Mouse (Mus musculus): ENCODE results near the gene Elovl6.

The Elovl6 gene

DNA sequence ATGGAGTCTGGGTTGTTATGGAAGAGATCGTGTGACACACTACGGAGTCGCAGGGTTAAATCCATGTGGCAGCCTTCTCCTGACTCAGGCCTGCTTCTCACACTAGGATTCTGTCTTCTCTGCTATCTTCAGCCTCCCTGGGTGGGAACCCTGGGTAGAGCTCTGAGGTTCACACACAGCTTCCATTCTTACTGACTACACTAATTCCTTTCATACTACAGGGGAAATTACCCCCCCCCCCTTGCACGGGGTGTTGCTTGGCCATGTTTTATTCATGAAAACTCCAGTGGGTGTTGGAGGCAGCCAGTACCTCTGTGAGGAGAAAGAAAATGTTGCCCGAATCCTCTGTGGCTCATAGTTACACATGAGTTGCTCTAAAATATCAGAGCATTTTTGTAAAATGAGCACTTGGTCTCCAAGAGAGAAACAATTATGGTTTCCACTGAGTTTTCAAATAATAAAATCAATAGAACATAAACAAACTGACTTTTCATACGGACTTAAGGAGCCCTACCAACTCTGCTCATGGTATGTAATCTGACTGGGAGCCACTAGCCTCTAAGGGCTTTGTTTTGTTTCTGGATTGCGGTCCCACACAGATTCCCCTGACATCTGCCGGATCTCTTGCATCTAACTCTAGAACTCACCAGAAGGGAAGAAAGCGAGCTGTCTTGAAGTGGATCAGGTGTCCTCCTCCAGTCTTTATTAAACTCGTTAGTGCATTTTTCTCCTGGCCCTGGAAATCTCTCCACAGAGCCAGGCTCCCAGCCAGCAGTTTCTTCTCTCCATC lies 108.3 kb downstream of the Elovl6 start:
- CTCF ChIA-PET = no interaction called here

DNA sequence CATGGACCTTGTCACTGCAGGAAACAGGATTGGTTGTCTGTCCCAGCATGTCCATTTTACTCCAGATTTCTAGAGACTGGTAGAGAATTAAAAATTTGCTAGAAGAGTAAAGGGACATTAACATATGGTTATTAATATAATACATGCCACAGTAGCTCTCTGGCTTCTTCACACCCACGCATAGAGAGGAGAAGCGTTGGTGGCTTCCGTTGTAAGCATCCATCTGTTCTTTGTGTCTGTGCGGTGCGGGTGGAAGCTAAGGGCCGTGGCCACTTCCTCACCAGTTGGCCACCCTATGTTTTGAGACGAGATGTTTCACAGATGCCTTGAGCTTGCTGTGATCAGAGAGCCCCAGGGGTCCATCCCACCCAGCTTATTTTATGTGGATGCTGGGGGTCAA lies 109.5 kb downstream of the Elovl6 start:
- CTCF ChIA-PET = no interaction called here

DNA sequence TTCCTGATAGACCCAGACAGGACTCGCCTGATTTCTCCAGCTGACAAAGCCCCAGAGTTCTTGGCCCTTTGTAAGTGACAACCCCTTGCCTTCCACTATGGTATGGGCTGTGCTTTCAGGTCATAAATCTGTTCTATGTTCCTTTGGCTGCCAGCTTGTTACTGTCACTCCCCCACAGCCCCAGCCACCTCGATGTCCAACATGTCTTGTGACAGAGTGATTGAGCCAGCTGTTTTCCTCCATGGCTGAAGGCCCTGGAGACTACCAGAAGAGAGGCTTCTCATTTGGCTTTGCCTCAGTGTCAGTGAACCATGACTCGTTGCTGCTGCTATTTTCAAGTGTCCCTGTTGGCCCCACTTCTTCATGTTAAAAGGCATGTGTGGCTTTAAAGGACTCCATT lies 113.3 kb downstream of the Elovl6 start:
- CTCF ChIA-PET = no interaction called here

DNA sequence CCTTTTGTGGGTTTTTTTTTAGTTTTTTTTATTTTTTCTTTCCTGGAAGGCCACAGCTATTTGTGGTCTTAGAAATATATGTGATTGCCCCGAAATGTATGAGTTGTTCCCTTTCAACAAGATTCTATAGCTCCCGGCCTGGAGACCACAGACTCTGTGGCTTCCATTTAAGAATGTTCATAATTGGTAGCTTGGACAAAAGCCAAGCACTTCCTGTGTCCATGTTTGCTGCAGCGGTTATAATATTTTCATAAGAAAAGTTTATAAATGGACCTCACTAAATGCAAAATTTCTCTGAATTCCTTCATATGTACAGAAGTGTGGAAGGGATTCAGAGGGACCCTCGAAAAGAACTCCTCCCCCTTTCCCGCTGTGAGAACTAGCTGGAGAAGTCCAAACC lies 114.6 kb downstream of the Elovl6 start:
- CTCF ChIA-PET = no interaction called here

DNA sequence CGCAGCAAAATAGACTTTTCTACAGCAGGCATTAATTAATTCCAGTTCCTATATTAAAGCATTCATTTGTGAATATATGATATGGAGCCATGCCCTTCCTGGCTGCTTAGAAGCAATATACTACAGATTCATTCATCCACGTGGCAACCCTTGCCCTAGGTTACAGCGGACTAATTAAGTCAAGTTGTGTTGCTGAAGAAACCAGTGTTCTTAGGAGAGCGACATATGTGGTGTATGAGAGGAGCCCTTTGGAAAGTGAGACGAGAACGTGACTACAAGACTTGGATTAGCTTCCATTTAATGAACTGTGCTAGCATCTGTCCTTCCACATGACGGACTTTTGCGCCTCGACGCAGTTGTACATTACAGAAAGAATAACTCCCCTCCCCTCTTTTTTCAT lies 115.2 kb downstream of the Elovl6 start:
- CTCF ChIA-PET = no interaction called here

DNA sequence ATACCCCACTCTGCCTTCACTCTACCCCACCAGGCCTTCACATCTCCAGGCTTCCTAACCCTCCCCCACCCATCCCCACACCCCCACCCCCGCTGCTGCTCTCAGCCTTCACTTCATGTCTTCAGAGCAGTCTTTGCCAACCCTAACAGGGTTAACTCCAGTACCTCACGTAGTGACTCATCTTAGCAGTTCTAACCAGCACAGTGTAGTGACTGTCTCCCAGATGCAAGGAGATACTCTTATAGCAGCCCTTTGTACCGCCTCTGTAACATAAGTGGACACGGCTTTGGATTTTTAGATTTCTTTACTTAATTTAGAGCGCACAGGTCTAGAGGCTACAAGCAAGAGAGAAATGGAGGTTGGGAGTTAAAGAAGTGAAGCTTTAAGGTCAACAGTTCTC lies 116.4 kb downstream of the Elovl6 start:
- CTCF ChIA-PET = interaction anchor here (0.5 kb wide), 1 partner anchor 36 kb away, joined by 6 read pairs; no protein-coding TSS in a partner anchor

DNA sequence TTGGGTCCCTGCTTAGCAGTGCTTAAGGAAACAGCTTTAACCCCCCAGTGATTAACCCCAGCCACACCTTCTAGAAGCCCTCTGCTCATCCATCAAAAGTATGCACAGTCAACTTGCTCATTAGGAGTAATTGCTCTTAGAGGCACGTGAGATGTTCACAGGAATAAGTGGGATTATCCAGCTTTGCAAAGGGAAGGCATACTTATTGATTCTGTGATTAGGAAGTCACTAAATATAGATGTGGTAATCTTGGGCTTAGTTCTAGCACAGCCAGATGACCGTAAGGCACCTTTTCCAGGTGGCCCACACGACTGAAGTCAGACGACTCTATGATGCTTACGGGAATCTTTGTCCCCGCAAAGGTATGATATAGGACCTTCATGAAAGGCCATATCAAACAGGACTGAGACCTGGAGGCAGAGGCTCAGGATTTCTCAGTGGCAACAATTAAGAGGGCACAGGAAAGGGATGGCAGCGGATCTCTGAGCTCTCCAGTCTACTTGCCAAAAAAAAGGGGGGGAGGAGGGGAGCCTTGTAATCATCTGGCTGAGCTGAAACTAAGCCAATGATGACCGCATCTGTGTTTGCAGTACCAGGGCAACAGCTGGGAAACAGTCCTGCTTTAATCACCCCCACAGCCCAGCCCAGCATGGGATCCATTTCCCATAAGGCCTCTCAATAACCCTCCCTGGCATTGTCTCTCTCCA lies 117.6 kb downstream of the Elovl6 start:
- CTCF ChIA-PET = no interaction called here

DNA sequence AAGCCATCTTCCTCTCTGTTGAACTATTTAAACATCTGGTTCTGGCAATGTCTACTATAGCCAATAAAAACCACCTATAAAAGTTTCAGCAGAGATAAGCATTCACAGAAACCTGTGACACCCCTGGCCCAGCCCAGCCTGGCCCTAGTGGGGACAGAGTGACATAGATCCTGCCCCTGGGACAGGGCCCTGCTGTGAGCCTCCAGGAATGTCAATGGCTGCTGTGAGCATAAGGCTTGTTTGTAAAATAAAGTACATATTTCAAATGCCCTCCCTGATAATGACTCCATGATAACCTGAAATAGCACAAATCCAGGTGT lies 118.1 kb downstream of the Elovl6 start:
- CTCF ChIA-PET = interaction anchor here (0.6 kb wide), 1 partner anchor 38 kb away, joined by 3 read pairs; no protein-coding TSS in a partner anchor

DNA sequence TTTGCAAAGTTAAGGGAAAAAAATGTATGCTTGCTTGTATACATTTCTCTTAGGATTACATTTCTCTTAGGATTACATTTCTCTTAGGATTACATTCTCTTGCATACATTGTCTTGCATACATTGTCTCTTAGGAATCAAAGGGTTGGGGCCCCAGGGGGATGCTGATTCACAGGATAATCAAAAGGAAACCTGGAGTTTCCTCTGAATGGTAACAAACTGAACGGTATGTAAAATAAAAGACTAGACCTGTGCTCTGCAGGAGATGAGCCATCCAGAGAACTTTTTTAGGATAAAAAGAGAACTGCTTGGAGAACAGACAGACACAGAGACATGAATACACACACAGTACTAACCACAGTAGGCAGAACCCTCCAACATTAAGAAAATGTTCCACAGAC lies 118.8 kb downstream of the Elovl6 start:
- CTCF ChIA-PET = interaction anchor here (0.6 kb wide), 1 partner anchor 37 kb away, joined by 3 read pairs; no protein-coding TSS in a partner anchor

DNA sequence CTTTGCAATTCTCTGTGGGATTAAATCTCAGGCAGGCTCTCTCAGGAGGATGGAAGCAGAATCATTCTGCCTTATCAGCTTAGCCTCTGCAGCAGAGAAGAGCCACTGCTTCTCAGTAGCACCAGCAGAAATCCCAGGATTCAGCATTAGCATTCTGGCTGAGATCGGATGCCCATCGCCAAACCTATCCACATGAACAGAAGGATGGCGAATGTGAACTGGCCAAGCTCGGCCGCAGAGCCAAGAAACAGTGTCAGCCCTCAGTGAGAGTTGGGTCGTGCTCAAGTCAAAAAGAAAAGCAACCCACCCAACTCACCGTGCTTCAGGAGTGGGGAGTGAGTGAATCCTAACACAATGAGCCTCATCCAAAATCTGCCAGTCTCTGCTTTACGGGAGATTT lies 119.6 kb downstream of the Elovl6 start:
- CTCF ChIA-PET = interaction anchor here (0.6 to 0.7 kb wide), 2 partner anchors 8 to 232 kb away, joined by 3 to 4 read pairs; no protein-coding TSS in a partner anchor

DNA sequence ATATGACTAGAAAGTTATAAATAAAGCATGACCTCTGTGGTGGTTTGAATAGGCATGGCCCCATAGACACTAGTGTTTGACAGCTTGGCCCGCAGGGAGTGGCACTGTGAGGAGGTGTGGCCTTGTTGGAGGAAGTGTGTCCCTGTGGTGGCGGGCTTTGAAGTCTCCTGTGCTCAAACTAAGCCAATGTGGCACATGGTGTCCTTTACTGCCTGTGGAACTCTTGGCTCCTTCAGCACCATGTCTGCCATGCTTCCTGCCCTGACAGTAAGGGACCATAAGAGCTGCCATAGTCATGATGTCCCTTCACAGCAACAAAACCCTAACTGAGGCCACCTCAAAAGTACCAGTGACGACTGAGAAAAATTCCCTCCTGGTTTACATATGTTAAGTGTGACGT lies 120.3 kb downstream of the Elovl6 start:
- CTCF ChIA-PET = no interaction called here

DNA sequence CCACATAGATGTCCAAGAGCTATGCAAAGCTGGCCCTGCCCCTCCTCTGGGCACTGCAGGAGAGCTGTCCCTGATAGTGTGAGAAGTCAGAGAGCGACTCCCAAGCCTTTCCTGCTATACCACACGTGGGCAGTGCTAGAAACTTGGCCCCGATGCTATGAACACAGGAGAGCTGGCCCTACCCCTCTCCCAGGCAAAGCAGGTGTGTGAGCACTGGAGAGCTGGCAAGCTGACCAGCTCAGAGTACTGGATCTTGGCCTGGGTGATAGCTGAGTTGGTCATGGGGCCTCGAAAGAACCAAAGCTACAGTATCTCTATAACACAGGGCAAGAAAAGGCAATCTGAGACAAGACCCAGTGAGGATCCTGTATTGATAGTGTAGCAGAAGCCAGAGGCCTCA lies 124.4 kb downstream of the Elovl6 start:
- CTCF ChIA-PET = interaction anchor here (0.5 kb wide), 1 partner anchor 352 kb away, joined by 3 read pairs; no protein-coding TSS in a partner anchor

DNA sequence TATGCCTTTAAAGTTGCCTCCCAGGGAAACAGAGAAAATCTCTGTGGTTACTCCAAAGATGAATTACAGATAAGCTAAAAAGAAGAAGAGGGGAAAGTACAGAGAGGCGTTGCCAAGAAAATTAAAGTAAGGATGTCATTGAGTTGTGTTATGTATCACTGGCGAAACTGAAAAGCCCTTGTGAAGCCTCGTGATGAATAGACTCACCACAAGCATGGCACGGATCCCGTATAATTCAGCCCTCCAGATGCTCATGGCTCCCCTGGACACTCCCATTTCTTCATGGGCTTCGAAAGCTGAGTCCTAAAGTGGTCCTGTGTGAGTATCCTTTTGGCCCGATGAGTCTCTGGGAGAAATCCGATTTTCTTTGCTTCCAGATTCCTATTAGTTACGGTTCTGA lies 125.1 kb downstream of the Elovl6 start:
- CTCF ChIA-PET = no interaction called here

DNA sequence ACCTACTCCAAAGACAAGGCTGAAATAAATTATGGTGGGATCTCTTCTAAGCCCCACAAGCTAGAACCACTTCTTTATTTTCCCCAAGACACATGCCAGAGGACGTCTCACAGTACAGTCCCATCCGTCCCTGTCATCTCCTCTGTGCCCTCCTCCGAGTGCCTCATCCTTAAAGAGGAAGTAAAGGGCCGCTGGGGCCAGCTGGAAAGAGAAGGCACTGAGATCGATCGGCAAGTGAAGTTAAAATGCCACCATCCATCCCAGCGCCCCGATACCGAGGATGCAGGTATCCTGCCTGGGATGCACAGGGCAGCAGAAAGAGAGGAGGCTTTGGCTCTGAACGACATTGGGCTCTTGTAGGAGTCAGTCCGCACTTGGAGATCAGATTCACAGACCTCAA lies 125.6 kb downstream of the Elovl6 start:
- CTCF ChIA-PET = no interaction called here

DNA sequence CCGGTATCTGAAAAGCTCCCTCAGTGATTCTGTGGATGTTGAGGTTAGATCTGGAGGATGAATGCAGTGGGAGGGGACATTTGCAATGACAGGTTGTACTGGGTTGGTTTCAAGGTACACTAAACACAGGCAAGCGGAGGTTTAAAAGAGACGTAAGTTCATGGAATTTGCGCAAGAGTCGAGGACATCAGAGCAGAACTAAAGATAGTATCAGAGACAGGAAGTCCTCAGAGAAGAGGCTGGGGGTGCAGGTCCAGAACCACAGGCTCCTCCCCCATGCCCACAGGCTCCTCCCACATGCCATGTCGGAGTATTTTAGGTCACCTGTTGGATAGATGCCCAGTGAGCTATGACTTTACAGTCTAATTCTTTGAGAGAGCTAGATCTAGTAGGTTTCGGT lies 126.6 kb downstream of the Elovl6 start:
- CTCF ChIA-PET = no interaction called here

DNA sequence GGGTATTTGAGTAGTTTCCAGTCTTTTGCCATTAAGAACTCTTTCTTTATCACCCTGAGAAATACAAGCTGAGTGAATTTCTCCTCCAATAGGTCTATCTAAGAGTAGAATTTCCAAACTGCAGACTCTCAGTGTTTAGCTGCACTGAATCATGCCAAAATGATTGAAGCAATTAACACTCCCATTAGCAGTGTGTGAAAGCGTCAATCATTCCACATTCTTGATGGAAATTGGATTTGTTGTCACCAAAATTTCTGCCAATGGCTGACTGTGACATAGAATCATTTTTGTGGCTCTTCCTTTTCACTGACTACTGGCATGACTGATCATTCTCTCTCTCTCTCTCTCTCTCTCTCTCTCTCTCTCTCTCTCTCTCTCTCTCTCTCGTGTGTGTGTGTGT lies 131.8 kb downstream of the Elovl6 start:
- CTCF ChIA-PET = no interaction called here

DNA sequence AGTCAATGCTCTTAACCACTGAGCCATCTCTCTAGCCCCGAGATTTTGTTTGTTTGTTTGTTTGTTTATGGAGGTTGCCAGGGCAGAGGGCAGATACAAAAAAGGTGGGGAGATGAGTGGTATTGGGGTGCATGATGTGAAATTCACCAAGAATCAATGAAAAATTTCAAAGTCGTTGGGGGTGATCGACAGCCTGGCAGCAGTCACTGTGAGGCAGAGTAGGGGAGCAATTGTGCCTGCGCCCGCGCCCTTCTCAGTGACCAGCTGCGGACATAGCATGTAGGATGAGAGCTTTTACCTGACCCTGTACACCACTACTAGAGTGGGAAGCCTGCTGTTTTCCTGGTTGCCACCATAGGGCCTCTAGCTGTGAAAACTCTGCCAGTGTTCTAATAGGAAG lies 143.8 kb downstream of the Elovl6 start:
- CTCF ChIA-PET = no interaction called here

DNA sequence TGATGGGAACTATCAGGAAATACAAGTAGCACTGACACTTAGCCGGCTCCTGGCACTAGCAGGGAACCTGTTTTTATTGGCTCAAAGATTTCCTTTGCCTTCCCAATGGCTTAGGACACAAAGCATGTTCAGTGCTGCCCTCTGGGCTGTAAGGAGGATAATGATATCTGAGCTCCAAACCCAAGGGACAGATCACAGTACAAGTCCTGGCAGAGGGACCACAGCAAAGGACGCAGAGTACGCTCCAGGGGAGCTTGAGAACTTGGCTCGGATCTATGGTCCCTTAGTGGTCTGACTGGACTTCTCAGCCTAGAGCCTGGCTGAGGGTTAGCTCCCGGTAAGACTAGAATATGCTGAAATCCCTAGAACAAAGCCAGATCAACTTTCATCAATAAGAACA lies 148.1 kb downstream of the Elovl6 start:
- CTCF ChIA-PET = no interaction called here

DNA sequence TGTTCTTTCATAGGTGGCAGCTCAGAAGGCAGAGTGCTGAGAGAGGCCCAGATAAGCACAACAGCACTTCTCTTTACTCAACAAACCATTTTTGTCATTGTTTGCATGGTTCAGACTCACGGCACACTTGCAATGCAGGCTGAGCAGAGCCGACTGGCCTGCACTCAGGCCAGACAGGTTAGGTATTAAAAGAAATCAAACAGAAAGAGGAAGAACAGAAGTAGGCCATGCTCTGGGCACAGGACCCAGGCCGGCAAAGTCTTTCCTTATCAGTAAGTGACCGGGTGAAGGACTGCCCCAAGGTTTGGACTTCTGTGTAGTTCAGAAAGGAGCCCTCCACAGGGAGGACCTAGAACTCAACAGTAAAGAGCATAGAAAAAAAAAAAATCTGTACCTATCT lies 149.7 kb downstream of the Elovl6 start:
- CTCF ChIA-PET = no interaction called here

DNA sequence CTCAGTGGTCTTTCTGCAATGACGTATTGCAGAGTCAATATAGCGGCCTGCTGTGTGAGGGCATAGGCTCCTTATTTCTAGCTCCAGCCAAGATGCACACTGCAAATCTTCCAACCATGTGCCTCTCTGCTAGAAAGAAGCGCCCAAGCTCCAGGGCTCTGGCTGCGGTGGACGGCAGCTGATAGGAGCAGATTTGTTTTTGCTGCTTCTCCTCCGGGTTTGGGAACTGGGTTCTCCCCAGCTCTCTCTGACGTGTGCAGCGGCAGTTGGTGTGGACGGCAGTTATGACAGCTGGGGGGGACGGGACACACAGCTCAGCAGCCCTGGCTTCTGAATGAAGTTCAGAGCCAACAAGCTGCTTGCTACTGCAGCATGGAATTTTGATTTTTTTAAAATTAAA lies 150.2 kb downstream of the Elovl6 start:
- CTCF ChIA-PET = no interaction called here

DNA sequence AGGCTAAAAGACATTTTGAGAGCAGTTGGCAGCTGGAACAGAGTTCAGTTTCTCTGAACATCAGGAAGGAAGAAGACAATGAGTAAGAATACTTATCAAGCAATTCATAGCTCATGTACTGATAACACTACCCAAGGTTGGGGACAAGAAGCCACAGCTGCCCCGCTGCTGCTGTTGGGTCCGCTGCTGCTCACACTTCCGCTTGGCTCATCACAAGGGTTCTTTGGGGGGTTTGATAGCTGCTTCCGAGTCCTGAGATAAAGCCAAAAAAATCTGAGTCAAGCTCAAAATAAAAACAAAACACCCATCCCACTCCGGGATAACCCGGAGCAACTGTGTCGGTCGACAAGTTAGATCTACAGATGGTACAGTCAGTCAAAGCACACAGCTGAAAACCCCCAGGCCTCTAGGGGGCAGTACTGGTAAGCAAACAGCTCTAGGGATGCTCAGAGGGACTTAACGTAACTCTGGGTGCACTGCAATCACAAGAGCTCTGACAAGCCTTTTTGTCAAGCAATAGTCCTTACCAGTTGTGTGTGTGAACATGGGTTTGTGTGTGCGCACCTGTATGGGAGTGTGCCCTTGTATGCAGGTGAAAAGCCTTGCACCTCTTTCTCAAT lies 151.0 kb downstream of the Elovl6 start:
- CTCF ChIA-PET = no interaction called here

DNA sequence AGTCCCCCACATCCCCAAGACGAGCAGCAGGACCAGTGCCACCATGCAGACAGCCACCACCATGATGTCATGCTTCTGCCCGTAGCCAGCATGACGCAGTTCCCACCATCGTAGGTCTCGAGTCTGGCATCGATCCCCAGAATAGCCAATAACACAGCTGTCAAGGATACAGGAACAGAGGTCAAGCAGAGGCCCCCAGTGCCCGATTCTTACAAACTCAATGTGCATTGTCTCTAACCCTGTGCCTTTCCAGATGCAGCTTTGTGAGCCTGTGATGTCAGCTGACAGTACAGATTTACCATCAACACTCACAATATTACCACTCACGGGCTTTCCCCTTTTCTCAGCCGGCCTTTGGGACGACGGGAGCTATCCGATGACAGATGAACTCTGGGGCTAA lies 154.0 kb downstream of the Elovl6 start:
- CTCF ChIA-PET = interaction anchor here (0.7 kb wide), 2 partner anchors 149 to 353 kb away, joined by 3 to 6 read pairs; no protein-coding TSS in a partner anchor
